Mouse (Mus musculus) heart, embryonic 10.5 days (tissue): ENCODE measurements around the gene Tsc22d1. TPM values are rescaled to one million over a fixed set of nuclear protein-coding genes. Genes with fewer than 3 reads are reported as not detected.

ENCODE experiments used
- DNase-seq: peaks from one replicate; pipeline ENCODE4 v3.0.0-alpha.2; 2017; ENCODE audit warnings: low spot score
- H3K27ac ChIP-seq: fragments of 300-500 bp; sonication (generic); 2 replicates; pipeline ENCODE4 v1.5.1; 2016; ENCODE audit warnings: mild to moderate bottlenecking
- H3K27me3 ChIP-seq: fragments of 300-500 bp; sonication (generic); 2 replicates; pipeline ENCODE4 v1.6.1; 2016; ENCODE audit warnings: mild to moderate bottlenecking; ENCODE audit not compliant: poor library complexity, insufficient read depth, severe bottlenecking
- H3K36me3 ChIP-seq: fragments of 300-500 bp; sonication (generic); 2 replicates; pipeline ENCODE4 v1.6.1; 2016; ENCODE audit warnings: mild to moderate bottlenecking, moderate library complexity
- H3K4me1 ChIP-seq: fragments of 300-500 bp; sonication (generic); 2 replicates; pipeline ENCODE4 v1.6.1; 2016; ENCODE audit warnings: mild to moderate bottlenecking
- H3K4me3 ChIP-seq: fragments of 300-500 bp; sonication (generic); 2 replicates; pipeline ENCODE4 v1.5.1; 2016; ENCODE audit warnings: mild to moderate bottlenecking, moderate library complexity
- H3K9me3 ChIP-seq: fragments of 300-500 bp; sonication (generic); 2 replicates; pipeline ENCODE4 v1.6.1; 2016; ENCODE audit warnings: mild to moderate bottlenecking, moderate library complexity
- WGBS: fragments of 180-500 bp; shearing (Covaris S2); methylation state at CpG from one replicate; pipeline ENCODE4 v1.1.7; 2016; 5-methylcytosine and 5-hydroxymethylcytosine counted together
- polyA plus RNA-seq: library from polyadenylated mRNA; unstranded; fragments of >200 nt; fragmentation: Nextera tagmentation; extraction: Ambion mirVana; gene quantifications from 2 replicates; pipeline ENCODE4 v1.2.1, GENCODE M21; 2016

The Tsc22d1 gene
- polyA plus RNA-seq, 1 experiment from 2014 or later = 371 TPM

DNA sequence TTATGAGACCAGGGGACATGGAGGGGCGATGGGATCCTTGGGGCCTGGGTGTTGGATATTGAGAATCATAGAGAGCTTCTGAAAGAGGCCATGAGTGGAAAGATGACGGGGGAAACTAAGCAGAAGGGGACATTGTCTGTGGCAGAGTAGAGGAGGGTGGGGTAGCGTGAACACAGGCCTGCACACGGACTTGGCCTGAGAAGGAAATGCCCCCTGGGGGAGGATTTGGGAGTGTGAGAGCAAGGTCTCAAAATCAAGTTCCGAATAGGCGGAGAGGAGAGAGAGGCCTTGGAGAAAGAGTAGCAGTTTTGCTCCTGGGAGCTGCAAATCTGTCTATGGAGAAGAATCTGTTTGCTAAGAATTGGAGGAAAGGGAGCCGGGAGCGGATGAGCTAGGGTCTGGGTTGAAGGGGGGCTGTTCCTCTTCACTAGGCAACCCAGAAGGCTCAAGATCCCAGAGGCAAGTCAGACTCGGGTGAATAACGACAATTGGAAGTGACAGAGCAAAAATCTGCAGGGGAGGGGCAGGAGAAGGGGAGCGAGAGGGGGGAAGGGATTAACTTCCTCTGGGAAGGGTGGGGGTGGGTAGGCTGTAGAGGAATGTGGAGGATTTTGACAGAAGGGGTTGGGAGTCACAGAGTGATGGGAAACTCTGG lies 98.8 kb downstream of the Tsc22d1 start:
- no peak for DNase-seq
- Histone ChIP-seq H3K36me3 (peaks cover 5% of the 10 kb centered on the region; the same call in 1 of the 2 replicates), H3K9me3 (no peaks in the 10 kb centered on the region), H3K27ac (peak overlapping the region; percentile 81), H3K27me3 (no peaks in the 10 kb centered on the region), H3K4me3 (0 out of 2 replicates have a peak overlapping the region, but pooled peaks have one; percentile 2), H3K4me1 (peaks cover 55% of the 10 kb centered on the region)
- 23% methylated on average over 11 of the region's 11 CpGs for WGBS

DNA sequence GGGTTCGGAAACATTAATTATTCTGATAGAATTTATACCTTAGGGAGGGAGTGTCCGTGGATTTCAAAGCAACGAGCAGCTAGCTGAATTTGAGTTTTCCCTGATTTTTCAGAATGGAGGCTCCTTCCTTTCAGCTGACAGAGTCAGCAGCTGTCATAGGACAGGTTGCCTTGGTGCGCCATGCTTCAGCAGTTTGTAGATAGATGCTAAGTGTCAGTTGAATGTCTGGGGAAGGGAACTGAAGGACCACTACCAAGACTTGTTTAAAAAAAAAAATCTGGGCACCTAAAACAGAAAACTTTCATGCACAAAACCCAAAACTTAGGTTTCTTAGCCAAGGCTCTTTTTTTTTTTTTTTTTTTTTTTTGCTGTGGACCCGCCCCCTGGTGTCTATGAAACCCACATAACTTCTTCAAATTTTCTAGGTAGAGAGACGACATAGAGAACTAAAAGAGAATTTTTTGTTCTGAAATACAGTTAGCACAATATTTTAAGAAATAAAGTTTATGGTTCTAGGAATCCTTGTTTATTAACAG lies 99.4 kb downstream of the Tsc22d1 start:
- WGBS = 36% methylated on average over 6 of the region's 6 CpGs
- Histone ChIP-seq H3K27me3 (no peaks in the 10 kb centered on the region), H3K27ac (peak overlapping the region; percentile 81; the same call in 1 of the 2 replicates), H3K36me3 (peaks cover 5% of the 10 kb centered on the region; the same call in 1 of the 2 replicates), H3K9me3 (no peaks in the 10 kb centered on the region), H3K4me1 (peaks cover 58% of the 10 kb centered on the region), H3K4me3 (no peak overlapping the region)
- no peak for DNase-seq

DNA sequence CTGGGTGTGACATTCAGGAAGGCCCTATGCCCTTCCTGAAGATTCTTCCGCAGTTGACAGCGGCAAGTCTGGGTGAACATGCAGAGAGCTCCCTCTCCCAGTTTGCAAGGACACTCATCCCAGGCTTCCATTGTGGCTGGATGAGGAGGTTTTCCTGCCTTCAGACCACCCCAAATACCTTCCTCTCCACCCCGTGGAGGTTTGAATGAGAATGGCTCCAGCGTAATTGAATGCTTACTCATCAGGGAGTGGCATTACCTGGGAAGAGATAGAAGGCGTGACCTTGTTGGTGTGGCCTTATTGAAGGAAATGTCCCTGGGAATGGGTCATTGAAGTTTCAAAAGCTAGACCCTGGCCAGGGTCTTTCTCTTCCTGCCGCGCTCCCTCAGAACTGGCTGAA lies 100.9 kb downstream of the Tsc22d1 start:
- Histone ChIP-seq H3K27me3 (no peaks in the 10 kb centered on the region), H3K4me1 (peaks cover 69% of the 10 kb centered on the region), H3K9me3 (no peaks in the 10 kb centered on the region), H3K4me3 (peak overlapping the region; percentile 23), H3K36me3 (no peaks in the 10 kb centered on the region), H3K27ac (peak overlapping the region; percentile 77)
- no peak for DNase-seq
- 60% methylated on average over 7 of the region's 7 CpGs for WGBS

DNA sequence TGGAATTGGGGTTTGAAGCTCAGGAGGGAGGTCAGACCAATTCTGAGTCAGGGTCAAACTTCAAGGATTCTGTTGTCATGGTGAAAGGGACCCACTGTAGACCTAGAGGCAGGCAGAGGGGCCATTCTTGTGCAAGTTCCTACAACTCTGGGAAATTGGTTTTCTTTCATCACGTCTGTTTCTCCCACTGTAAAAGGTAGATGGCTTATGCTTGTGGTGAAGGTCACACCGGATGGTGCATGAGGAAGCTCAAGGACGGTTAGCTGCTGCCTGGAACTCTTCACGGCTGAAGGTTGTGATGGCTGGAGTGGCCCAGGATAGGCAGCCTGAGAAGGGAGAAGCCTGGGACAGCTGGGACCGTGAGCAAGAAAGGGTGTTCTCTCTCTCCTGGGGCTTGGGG lies 103.5 kb downstream of the Tsc22d1 start:
- Histone ChIP-seq H3K27me3 (no peaks in the 10 kb centered on the region), H3K4me1 (peaks cover 67% of the 10 kb centered on the region), H3K9me3 (no peaks in the 10 kb centered on the region), H3K36me3 (no peaks in the 10 kb centered on the region), H3K4me3 (no peak overlapping the region), H3K27ac (peak overlapping the region; percentile 77; the same call in 1 of the 2 replicates)
- no peak for DNase-seq
- 52% methylated on average over 5 of the region's 5 CpGs for WGBS

DNA sequence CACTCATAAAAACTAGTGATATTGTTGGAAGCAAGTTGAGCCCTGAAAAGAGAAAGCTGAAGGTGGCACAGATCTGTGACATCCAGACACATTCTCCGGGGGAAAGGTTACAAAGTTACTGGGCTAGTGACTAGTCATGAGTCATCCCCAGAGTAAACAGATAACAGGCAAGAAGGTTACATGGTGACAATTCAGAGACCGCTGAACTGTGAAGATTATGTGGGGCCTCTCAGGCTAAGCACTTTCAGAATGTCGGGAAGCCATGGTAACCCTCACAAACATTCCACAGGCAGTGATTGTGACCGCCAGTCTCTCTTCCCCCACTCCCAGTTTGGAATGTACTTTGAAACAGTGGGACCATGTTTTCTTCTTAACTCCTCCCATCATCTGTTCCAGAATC lies 105.8 kb downstream of the Tsc22d1 start:
- Histone ChIP-seq H3K4me3 (no peak overlapping the region), H3K9me3 (no peaks in the 10 kb centered on the region), H3K4me1 (peaks cover 51% of the 10 kb centered on the region), H3K27ac (peak overlapping the region; percentile 60), H3K27me3 (no peaks in the 10 kb centered on the region), H3K36me3 (no peaks in the 10 kb centered on the region)
- 12% methylated on average over 4 of the region's 4 CpGs for WGBS
- peak; percentile 88 for DNase-seq

DNA sequence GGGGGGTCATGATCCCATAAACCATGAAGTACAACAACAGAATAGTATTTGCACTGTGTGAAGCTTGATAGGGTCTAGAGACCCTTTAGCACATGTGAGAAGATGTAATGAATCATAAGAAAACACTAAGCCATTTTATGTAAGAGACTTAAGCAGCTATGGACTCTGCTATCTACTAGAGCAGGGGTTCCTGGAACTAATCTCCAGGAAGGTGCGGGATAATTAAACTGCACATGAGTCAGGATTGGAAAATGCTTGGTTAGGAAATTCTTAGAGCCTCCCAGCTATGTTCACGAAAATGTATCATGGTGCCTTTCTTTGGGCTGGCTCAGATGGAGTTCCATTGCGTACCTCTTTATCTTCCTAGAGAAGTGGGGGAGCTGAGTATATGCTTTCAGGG lies 106.5 kb downstream of the Tsc22d1 start:
- H3K27ac ChIP-seq = no peak overlapping the region; the same call in 1 of the 2 replicates
- no peak for DNase-seq
- peaks cover 47% of the 10 kb centered on the region for H3K4me1 ChIP-seq
- H3K9me3 ChIP-seq = no peaks in the 10 kb centered on the region
- no peaks in the 10 kb centered on the region for H3K27me3 ChIP-seq
- H3K36me3 ChIP-seq = no peaks in the 10 kb centered on the region
- H3K4me3 ChIP-seq = no peak overlapping the region
- WGBS = 78% methylated on average over 3 of the region's 3 CpGs

DNA sequence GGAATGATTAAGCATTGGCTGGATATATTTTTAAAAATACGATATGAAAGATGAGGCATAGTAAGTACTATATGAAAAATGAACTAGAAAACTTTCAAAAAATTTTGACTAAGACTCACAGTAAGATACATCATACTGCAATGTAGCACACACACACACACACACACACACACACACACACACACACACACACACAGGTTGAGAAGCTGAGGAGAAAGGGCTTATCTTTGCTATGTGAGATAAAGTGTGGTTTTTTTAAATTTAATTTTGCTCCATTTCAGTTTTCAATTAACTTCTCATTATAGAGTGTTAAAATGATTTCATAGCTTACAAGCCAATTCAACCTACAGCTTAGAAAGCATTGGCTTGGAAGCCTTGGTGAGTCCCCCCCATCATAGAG lies 108.6 kb downstream of the Tsc22d1 start:
- no peaks in the 10 kb centered on the region for H3K9me3 ChIP-seq
- H3K36me3 ChIP-seq = no peaks in the 10 kb centered on the region
- peaks cover 47% of the 10 kb centered on the region for H3K4me1 ChIP-seq
- no peak overlapping the region for H3K27ac ChIP-seq
- no peak for DNase-seq
- no peaks in the 10 kb centered on the region for H3K27me3 ChIP-seq
- 92% methylated on average over 1 of the region's 1 CpGs for WGBS
- no peak overlapping the region for H3K4me3 ChIP-seq

DNA sequence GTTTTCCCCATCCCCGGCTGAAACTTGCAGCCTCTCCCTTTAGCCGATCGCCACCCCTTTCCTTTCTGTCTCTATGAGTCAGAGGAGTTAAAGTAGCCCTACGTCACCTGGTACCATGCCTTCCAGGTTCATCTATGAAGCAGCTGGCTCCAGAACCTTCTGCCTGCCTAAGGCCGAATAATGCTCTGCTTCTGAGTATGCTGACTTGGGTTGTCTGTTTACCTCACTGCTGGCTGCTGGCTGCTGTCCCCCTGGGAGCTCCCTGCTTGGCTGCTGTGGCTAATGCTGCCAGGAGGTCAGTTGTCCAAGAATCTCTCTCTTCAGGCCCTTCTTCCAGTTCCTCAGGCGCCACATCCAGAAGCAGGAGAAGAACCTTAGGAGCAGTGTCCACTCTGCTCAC lies 111.7 kb downstream of the Tsc22d1 start:
- peak overlapping the region; percentile 85 for H3K27ac ChIP-seq
- H3K27me3 ChIP-seq = no peaks in the 10 kb centered on the region
- DNase-seq = no peak
- H3K9me3 ChIP-seq = no peaks in the 10 kb centered on the region
- WGBS = 71% methylated on average over 6 of the region's 6 CpGs
- H3K4me1 ChIP-seq = peaks cover 45% of the 10 kb centered on the region
- no peak overlapping the region for H3K4me3 ChIP-seq
- H3K36me3 ChIP-seq = no peaks in the 10 kb centered on the region

DNA sequence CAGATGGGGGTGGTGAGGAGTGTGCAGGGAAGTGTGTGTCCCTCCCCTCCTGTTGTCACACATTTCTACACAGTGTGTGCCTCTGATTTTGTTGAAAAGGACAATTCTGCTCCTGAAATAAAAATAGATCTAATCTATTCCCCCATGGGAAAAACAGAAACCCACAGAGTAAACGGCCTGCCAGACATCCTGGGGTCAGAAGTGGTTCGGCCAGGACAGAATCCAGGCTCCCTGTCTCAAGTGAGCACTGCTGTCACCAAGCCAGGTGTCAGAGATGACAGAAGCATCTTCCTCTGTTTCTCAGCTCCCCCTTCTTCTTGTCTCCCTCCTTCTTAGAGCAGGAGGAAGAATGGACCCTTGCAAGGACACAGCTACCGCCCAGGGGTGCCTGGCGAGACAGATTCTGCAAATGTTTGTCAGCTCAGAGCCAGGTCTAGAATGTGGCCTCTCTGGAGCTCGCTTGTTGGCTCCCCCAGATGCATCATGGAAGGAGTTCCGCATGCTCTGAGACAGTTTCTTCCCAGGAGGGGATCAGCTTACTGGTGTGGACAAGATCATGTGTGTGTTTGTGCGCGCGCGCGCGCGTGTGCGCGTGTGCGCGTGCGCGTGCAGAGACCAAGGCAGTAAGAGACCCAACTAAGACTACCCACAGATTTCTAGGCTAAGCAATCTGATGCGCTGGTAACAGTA lies 112.4 kb downstream of the Tsc22d1 start:
- peak overlapping the region; percentile 85 for H3K27ac ChIP-seq
- no peak overlapping the region for H3K4me3 ChIP-seq
- no peak for DNase-seq
- peaks cover 49% of the 10 kb centered on the region for H3K4me1 ChIP-seq
- no peaks in the 10 kb centered on the region for H3K36me3 ChIP-seq
- no peaks in the 10 kb centered on the region for H3K27me3 ChIP-seq
- no peaks in the 10 kb centered on the region for H3K9me3 ChIP-seq
- 80% methylated on average over 20 of the region's 20 CpGs for WGBS

DNA sequence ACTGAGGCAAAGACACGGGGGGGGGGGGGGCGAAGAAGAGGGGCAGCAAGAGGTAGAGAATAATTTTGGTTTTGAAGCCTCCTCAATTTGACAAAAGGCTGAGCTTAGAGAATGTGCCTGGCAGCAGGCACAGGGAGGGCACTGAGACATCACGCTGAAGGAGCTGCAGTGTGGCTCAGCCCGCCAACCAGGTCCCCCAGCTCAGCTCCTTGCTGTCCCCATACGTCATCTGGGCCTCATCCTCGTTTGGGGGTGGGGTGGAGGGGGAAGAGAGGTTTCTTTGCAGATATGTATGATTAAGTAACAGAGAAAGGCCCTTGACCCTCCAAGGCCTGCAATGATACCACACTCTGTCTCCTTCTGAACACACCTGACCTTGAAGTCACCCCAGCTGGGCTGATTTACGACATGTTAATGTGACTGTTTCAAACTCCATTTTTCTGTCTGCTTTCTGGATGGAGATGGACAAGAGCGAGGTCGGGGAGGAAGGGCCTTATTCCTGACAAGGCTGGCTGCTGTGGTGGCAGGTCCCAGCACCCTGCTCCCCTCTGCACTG lies 113.1 kb downstream of the Tsc22d1 start:
- Histone ChIP-seq H3K27me3 (no peaks in the 10 kb centered on the region), H3K27ac (peak overlapping the region; percentile 85), H3K4me3 (no peak overlapping the region), H3K9me3 (no peaks in the 10 kb centered on the region), H3K4me1 (peaks cover 56% of the 10 kb centered on the region), H3K36me3 (no peaks in the 10 kb centered on the region)
- WGBS = 51% methylated on average over 9 of the region's 9 CpGs
- DNase-seq = no peak

DNA sequence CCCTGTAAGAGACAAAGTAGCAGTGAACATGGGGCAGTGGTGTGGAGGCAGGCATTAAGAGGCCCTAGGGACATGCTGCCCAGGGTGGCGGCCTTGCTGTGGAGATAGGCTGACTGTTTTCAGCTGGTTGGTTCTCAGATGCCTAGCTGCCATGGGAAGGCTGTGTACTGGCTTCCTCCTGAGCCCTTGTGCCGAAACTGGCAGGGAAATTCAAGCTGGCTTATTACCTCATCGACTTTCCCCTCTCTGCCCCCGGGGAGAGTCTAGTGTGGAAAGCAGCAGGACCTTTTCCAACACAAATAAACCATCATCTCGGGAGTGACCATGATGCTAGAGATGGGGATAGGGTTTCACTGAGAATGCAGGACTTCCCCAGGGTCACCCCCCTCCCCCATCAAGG lies 113.9 kb downstream of the Tsc22d1 start:
- Histone ChIP-seq H3K4me3 (no peak overlapping the region), H3K27me3 (no peaks in the 10 kb centered on the region), H3K9me3 (no peaks in the 10 kb centered on the region), H3K4me1 (peaks cover 63% of the 10 kb centered on the region), H3K36me3 (no peaks in the 10 kb centered on the region), H3K27ac (peak overlapping the region; percentile 85)
- 31% methylated on average over 5 of the region's 5 CpGs for WGBS
- DNase-seq = no peak

DNA sequence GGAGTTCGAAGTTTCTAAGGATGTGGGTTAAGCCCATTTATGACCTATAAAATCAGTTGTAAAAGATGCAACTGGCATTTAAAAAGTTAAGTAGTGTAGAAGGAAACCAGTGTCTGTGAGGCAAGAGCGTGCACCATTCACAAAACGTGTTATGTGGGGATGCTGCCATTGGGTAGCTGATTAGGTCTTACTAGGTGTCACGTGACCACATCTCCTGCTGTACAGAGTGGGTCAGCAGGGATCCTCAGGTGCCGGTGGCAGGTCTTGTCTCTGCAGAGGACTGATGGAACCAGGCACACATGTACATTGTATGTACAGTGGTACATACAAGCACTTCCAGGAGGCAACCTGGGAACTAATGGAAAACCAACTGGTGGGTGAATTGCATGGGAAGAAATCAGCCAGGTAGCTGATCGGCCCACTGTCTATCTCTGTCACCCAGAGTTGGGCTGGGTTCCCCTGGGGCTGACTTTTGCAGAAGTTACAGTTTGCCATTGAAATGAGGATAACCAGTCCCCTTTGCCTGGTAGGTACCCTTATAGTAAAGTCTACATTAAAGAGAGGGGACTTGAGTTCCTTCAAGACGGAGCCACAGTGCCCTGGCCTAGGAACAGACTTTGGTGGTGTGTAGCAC lies 116.4 kb downstream of the Tsc22d1 start:
- Histone ChIP-seq H3K36me3 (no peaks in the 10 kb centered on the region), H3K4me1 (peaks cover 70% of the 10 kb centered on the region), H3K9me3 (no peaks in the 10 kb centered on the region), H3K27ac (peak overlapping the region; percentile 63), H3K27me3 (no peaks in the 10 kb centered on the region), H3K4me3 (no peak overlapping the region)
- DNase-seq = no peak
- 86% methylated on average over 7 of the region's 7 CpGs for WGBS
